Mouse (Mus musculus): ENCODE measurements around the gene Sbf1.
A peak's percentile ranks its signal among the peaks of the same experiment; 100 is the strongest.

Gene Sbf1

DNA sequence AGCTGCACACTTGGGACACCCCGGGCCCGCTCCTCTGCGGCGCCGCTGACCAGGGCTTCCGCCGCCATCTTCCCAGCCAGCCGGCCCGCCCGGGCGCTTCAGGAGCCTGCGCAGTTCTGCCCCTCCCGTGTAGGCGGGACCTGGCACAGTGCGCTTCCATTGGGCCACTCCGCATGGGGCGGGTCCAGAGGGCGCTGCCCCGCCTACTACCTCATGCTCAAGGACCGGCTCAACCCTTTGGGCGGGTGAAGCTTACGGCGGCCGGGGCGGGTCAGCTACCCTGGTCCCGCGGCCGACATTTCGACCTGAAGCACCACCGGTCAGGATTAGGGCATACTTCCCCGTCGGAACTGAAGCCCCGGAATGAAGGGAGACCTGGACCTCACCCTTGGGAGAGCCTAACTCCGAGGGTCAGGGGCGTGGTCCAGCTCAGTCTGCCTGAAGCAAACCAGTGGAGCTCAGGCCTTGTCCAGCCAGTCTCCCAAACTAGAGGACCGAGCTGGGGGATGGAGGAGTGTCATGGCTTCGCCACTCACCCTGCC lies at the start of gene Sbf1:
TSS of gene Sbf1 (minus strand) at position 122 of the 542 bp plus-strand sequence.
- peak; percentile 97 for DNase-seq

DNA sequence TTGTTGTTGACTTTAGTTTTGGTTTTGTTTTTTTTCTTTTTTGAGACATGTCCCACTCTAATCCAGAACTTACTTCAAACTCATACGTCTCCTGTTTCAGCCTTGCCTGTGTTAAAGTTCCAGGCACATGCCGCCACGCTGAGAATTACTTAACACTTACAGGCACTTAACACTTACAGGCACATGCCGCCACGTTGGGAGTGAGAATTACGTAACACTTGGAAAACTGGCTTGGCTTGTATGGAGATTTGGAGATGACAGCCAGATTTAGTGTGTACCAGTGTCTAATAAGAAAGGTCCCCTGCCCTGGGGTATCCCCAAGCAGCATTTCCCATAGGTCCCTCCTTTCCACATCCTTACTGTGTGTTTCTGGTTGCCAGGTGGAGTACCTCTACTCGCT lies 47.9 kb upstream of the Sbf1 start:
- no peak for DNase-seq

DNA sequence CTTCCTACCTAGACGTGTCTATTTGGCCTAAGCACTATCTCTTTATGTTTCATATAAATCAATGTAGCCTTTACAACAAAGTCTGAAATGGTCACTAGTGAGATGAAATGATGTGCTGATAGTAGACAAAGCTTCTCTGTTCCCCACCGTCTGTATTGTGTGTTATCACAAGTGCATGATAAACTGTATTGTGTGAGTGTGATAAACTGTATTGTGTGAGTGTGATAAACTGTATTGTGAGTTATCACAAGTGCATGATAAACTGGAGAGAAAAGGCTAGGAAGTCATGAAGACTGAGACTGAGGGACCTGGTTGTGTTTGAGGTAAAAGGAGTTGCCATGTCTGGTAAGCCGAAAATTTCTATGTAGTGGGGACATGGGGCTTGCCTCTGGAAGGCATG lies 43.7 kb upstream of the Sbf1 start:
- DNase-seq = no peak

DNA sequence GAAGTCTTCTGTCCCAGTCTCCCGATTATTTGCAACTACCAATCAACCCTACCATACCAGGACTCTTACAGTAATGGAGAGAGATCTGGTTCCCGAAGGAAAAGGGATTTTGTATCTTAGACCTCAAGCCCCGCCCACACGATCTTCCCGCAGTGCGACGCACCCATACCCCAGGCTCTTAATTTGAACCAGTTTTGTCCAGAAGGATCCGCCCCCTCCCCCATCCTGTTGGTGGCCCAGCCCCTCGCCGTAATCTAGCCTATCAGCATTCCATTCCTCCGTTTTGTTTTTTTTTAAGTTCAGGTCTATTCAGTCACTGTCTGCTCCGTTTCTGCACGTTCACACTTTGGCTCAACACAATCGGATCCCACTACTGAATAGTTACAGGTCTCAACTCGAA lies 41.3 kb upstream of the Sbf1 start:
- peak; percentile 84 for DNase-seq

DNA sequence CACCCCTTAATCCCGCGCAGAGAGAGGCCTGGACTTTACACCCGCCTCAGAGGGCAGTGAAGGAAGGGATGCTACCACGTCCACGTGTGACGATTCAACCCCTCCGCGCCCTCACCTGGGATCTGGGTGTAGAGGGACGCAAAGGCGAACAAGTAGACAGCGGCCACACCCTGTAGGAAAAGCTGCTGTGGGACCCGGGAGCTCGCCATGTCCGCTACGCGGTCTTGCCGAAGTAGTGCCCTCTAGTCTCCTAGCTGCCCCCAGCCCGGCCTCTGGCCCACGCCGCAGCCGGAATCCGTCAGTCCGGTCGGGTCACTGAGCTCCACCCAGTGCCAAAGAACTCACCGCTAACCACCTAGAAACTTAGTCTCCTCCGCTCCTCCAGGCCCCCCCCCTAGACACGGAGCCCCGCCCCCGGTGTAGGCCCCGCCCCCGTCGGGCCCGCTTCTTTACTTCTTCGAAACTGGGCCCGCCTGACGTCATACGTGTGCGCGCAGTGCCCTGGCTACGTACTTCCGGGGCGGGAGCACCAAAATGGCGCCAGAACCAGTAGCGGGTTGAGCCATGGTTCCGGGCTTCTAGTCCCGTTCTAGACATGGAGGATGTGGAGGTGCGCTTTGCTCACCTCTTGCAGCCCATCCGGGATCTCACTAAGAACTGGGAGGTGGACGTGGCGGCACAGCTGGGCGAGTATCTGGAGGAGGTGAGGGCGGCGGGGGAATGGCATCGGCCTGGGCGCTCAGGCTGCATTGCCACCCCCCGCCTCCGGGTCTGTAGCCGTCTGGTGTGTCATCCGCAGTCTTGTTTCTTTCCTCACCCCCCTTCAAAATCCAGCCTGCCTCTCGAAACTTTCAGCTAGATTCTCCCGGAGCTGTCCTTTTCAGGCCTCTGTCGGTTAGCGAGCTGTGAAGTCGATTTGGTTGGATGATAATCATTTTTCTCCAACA lies 40.4 kb upstream of the Sbf1 start, which contains the start of the genes Lmf2 and Ncaph2:
TSS of gene Lmf2 (minus strand) at position 419 of the 947 bp plus-strand sequence.
TSS of gene Ncaph2 (plus strand) at position 479 of the 947 bp plus-strand sequence.
- DNase-seq = peak; percentile 96

DNA sequence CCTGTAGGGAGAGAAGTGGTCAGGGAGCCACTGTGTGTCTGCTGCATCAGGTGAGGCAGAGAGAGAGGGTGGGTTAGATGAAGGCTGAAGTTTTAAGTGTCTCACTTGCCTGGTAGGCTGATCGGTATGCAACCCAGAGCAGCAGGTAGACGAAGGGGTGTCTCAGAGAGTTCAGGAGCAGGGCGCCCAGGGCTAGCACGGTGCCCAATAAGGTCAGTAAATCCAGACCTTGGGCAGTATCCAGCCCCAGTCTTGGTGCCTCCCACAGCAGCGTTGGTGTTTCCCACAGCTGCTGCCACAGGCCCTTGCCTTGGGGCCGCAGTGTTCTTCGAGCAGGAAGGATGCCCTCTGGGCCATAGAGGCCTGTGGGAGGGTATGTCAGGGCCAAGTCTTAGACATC lies 39.3 kb upstream of the Sbf1 start:
- peak; percentile 28 for DNase-seq

DNA sequence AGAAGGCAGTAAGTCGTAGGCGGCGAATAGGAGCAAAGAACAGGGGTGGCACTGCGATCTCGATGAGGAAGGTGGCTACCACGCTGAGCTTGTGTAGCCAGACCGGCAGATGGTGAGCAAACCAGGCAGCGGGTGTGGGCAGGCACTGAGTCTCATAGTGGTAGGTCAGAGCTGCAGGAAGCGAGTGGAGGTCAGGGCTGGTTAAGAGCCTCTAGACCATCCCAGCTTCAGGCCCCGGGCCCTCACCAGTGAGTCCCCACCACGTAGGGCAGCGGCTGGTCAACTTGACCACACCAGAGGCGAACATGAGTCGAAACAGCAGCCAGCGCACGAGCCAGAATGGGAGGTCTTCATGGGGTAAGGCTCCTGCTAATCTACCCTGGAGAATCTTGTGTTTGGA lies 38.7 kb upstream of the Sbf1 start:
- DNase-seq = no peak

DNA sequence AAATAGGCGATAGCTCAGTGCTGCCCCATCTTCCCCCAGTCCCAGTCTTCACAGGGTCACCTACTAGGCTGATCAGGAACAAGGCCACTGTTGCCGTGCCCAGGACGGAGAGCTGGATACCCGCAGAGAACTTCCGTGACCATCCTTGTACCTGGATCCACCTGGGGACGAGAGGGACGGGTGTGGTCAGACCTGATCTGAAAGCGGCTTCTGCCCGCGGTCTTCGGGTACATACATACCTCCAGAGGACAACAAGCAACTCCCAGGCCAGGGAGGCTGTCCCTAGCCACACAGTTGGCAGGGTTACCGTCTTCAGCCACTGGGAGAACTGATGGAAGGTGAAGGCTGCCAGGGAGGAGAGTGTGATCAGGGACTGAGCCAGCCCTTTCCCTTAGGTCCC lies 37.7 kb upstream of the Sbf1 start:
- no peak for DNase-seq

DNA sequence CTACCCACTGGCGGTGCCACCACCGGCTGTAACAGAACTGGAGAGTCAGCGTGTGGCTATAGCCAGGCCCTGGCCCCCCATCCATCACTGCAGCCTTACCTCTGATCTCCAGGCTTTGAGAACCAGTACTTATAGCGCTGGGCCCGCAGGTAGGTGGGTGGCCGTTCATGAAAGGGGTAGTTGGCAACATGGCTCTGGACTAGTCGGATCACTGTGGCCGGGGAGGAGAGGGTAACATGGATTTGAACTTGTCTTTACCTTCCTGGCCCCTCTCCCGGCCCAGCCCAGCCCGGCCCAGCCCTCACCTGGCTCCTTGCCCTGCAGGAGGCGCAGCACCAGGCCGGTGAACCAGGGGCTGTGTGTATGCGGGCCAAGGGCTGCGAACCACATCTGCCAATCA lies 36.9 kb upstream of the Sbf1 start:
- no peak for DNase-seq

DNA sequence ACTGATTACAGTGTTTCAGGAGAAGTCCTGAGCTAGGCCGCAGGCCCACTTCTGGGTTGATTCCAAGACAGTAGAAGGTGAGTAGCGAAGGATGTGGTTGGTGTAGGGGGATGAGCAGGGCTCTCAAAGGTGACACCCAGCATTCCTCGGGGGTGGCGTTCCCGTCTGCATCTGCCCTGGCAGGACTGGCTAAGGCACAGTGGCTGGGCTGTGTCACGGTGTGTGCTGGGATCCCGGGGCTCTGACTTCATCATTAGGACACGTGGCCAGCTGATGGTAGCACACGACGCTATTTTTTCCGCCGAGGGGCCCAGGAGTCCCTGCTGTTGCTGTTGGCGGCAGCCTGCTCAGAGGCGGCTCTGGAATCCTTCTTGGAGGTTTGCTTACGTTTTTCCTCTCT lies 36.2 kb upstream of the Sbf1 start:
- DNase-seq = no peak

DNA sequence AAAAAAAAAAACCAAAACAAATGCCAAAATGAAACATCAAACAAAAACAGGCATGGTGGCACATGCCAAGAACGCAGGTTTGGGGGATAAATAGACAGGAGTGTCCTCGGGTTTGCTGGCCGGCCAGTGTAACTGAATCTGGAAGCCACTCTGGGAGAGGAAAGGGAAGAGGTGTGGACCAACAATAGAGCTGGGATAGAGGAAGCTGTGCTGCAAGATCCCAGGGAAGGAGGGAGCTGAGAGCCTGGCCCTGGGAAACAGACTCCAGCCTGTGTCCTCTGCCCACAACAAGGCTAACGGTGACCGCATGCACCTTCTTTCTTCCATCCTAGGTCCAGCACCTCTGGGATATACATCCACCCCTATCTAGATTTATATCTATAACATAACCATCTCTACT lies 35.3 kb upstream of the Sbf1 start:
- no peak for DNase-seq

DNA sequence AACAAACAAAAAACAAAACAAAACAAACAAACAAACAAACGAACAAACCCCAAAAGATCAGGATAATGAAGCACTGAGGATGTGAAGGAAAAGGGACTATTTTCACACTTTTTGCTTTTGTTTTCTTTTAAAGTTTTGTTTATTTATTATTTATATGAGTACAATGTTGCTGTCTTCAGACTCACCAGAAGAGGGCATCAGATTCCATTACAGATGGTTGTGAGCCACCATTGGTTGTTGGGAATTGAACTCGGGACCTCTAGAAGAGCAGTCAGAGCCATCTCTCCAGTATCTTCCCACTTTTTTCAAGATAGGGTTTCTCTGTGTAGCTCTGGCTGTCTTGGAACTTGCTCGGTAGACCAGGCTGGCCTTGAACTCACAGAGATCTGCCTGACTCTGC lies 28.2 kb upstream of the Sbf1 start:
- DNase-seq = no peak

DNA sequence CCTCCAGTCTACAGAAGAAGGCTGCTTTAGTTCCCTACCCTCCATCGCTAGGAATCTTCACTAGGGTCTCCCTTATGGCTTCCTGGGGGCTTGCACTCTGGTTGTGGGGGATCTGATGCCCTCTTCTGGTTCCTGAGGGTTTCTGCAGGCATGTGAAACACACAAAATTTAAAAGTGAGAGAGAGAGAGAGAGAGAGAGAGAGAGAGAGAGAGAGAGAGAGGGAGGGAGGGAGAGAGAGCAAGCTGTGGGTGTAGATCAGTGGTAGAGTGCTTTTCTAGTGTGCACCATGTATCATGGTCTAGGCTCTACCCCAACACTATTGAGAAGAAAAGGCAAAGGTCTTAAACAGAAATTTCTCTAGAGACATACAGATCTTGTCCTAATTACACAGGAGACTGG lies 26.6 kb upstream of the Sbf1 start:
- no peak for DNase-seq

DNA sequence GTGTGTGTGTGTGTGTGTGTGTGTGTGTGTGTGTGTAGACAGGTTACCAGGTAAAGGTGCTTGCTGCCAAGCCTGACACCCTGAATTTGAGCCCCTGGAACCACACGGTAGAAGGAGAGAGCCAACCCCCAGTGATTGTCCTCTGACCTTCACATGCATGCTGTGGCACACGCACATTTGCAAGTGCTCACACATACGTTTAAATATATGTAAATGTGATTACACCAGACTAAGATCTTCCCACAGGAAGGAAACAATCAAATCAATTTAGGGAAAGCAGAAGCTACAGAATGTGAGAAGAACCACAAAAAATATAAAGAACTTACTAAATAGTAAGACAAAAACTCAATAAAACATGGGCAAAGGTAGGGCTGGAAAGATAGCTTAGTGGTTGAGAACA lies 25.0 kb upstream of the Sbf1 start:
- DNase-seq = no peak

DNA sequence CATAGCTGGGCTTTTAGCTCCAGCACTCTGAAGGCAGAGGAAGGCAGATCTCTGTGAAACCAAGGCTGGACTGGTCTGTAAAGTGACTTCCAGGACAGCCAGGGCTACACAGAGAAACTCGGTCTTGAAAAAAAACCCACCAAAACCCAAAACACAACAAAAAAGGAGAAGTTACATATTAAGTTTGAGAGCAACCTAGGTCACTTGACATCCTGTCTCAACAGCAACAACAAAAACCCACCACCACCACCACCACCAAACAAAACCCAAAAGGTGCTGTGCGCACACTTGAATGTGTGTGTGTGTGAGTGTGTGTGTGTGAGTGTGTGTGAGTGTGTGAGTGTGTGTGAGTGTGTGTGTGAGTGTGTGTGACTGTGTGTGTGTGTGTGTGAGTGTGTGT lies 24.6 kb upstream of the Sbf1 start:
- DNase-seq = no peak

DNA sequence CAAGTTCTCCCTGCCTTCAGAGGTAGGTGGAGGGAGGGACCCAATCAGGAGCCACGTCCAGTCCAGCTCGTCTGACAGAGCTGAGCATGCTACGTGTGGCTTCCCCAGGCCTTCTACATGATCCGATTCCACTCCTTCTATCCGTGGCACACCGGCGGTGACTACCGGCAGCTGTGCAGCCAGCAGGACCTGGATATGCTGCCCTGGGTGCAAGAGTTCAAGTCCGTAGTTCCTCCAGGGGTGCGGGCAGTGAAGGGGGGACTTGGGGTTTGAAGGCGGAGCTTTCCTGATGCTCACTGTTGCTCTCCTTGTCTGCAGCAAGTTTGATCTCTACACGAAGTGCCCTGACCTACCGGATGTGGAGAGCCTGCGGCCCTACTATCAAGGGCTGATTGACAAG lies 21.3 kb upstream of the Sbf1 start:
- DNase-seq = no peak

DNA sequence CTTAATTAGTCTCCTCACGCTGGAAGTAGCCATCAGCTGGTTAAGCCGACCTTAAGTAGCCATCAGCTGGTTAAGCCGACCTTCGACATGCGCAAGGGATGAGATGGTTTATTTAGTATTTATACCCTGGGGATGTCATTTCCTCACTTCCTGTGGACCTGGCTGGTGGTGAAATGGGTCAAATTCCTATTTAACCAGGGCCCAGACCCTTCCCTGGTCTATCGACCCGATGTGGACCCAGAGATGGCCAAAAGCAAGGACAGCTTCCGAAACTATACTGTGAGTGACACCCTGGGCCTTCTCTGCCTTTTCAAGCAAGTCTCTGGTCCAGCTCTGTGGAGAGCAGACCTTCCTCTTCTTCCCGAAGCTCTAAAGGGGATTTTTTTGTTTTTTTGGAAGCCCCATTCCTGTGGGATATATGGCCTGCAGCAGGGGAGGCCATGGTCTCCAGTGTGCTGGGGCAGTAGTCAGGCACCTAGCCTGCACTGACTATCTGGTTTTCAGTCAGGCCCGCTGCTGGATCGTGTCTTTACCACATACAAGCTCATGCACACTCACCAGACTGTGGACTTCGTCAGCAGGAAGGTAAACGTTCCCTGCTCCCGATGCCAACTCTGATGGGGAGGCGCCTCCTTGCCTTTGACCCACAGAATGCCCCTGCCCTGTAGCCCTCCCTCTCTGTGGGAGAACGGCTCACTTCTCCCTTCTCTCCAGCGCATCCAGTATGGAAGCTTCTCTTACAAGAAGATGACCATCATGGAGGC lies 19.8 kb upstream of the Sbf1 start:
- no peak for DNase-seq

DNA sequence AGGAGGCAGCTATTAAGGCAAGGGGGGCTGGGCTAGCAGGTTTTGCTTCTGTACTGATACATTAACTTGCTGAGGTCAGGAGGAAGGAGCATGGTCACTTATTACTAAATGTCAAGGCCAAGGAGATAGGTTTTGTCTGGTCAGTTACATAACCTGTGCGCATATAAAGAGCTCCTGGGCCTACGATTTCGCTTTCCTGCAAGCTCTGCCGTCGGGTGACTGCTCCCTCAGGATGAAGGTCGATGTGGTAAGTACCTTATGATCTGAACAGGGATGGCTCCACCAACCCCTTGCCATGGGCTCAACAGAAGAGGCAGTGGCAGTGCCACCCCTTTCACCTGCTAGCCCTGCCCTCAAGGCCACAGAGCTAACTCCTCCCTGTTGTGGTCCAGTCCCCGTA lies 19.2 kb upstream of the Sbf1 start, which contains the start of gene Miox:
TSS of gene Miox (plus strand) at position 128 of the 400 bp plus-strand sequence.
- DNase-seq = no peak

DNA sequence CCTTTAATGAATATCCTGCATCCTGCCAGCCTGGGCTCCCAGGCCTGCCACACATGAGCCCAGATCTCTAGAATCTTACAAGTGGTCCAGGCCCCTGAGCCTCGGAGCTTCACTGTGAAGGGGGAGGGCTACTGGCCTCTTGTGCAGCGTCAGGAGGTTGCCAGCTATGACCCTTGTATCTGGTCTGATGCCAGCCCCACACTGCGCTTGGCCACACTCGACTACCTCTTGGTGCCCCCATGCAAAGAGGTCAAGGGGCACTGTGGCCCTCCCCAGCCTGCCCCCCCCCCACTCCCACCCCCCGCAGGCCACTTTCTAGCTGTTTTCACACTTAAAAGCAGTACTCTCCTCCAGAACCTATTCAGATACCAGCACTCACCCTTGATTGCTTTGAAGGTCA lies 11.3 kb upstream of the Sbf1 start:
- DNase-seq = no peak

DNA sequence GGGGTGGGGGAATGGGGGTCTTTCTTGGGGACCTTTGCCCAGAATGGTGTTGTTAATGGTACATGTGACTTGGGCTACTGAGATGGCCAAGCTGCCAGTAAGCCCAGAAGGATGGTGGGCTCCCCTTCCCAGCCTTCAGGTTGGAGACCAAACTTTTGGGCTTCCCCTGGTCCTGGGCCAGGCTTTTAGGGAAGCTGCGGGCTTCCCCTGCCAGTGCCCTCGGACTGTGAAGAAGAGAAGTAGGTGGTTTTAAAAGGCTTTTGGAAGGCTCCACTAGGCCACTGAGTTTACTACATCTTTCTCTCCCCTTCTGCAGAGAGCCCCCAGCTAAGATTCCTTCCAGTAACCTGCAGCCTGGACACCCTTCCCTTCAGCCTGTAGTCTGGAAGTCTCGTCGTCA lies 8.5 kb upstream of the Sbf1 start:
- no peak for DNase-seq

DNA sequence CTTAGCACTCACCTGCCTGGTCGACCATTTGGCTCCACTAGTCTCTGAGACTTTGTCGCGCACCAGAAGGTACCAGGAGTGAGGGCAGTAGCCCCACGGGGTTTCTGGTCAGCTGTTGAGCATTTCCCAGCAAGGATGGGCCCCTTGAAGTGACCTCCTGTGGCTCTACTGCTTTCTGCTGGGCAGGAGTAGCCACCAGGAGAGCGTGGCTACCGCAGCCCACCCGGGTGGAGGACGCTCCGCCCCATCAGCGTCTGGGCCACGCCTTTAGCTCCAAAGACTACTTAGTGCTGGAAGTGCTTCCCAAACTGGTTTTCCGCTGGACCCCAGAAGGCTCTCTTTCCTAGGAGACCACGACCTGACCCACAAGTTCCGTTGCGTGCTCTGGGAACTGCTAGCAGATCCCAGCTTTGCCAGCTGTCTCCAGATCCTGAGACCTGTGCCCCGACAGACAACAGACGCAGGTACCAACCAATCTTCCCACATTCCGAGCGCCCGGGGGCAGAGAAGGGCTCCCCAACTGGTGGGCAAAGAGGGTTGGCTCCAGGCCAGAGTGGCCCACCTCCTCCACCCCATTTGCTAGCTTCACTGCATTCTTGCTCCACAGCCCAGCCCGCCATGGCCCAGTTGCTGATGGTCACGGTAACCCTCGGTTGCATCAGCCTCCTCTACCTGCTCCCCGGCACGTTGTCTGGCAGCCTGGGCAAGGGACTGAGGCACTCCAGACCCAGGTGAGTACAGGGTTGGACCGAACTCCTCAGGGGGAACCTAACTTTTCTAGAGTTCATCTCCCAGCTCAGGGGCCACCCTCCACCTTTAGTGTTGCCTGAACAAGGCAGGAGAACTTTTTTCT lies 7.8 kb upstream of the Sbf1 start, which contains the start of gene Adm2:
TSS of gene Adm2 (plus strand) at position 51 of the 853 bp plus-strand sequence.
- DNase-seq = no peak

DNA sequence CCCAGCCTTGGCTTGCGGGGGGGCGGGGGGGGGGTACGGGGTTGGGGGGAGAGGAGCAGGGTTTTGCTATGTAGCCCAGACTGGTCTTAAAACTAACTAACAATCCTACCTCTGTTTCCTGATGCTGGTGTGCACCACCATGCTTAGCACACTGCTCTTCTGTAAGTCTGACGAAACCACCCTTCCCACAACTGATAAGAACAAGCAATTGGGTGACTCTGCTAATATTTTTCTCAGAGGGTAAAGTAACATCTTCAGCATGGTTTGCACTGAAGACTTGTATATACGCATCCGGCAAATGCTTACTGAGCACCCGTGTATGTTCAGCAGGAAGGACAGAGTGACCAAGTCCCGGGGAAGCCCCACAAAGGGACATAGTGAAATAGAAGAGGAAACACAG lies 6.2 kb upstream of the Sbf1 start:
- no peak for DNase-seq

DNA sequence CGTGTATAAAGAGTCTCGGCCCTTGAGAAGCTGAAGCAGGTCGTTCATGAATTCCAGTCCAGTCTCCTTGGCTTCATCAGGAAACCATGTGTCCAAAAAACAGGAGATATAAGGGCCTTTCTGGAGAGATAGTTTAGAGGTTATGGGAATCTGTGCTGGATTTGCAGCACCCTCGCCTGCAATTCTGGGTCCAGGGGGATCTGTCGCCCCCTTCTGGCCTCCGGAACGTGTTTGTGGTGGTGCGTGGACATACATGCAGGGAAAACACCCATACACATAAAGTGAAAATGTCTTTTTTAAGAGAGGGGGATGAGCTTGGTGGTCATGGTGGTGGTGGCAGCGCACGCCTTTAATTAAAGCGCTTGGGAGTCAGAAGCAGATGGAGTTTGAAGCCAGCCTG lies 1.0 kb upstream of the Sbf1 start:
- peak; percentile 56 for DNase-seq

Measured in thymus, postnatal 14 days (tissue).